Mouse (Mus musculus): ENCODE measurements around the gene Adpgk. TPM values are rescaled to one million over a fixed set of nuclear protein-coding genes. Genes with fewer than 3 reads are reported as not detected.

Gene Adpgk
- polyA plus RNA-seq, 1 experiment from 2014 or later = 43.9 TPM

DNA sequence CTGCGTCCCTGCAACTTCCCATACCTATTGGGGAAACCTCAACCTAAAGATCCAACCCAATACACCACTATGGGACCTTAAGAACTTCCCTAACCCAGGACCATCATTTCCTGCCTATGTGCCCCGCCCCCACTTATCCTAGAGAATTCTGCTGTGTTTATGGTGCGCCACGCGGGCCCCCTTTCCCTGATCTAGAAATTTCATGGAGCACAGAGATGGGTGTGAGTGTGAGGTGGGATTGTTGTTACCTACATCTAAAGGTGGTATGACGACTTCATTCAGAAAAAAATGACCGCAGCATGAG is 8.7 kb upstream of the Adpgk start:
- DNase-seq (ENCODE audit: low spot score) = no peak

DNA sequence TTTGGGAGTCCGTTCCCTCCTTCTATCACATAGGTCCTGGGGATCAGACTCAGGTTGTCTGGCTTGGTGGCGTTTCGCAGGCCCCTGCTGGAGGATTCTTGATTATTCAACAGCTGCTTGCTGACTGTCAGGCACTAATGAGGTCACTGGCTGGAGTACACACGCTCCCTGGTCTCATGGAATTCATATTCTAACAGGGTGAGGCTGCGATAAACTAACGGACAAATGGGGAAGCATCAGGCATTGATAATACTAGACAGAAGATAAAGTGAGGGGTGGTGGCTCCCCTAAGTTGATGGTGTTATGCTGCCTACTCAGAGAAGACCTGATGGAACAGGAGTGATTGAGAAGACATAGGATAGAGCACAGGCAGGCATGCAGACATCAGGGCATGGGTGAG is 5.7 kb upstream of the Adpgk start:
- Histone ChIP-seq H3K27ac (ENCODE audit: low read depth, low read length) (no peak overlapping the region), H3K9me3 (ENCODE audit: control insufficient read depth, low read length) (no peaks in the 10 kb centered on the region), H3K9ac (ENCODE audit: low read depth, low read length) (no peak overlapping the region), H3K27me3 (replicated peaks; ENCODE audit: control insufficient read depth, insufficient read depth, low read length) (no peaks in the 10 kb centered on the region), H3K36me3 (ENCODE audit: control insufficient read depth, insufficient read depth, low read length) (no peaks in the 10 kb centered on the region), H3K4me2 (no peak overlapping the region), H3K4me1 (replicated peaks; ENCODE audit: control insufficient read depth, insufficient read depth, low read length) (peaks cover 34% of the 10 kb centered on the region), H3K4me3 (ENCODE audit: low read depth, low read length) (no peak overlapping the region)
- ATAC-seq (replicated peaks; ENCODE audit: low FRiP score) (peak; percentile 83), DNase-seq (ENCODE audit: low spot score) (no peak)
- WGBS = 46% methylated on average over 6 of the region's 6 CpGs

More for the DNA sequence above, 8.7 kb upstream of the Adpgk start:
- Histone ChIP-seq H3K9ac (ENCODE audit: low read depth, low read length) (no peak overlapping the region), H3K36me3 (ENCODE audit: control insufficient read depth, insufficient read depth, low read length) (no peaks in the 10 kb centered on the region), H3K27me3 (replicated peaks; ENCODE audit: control insufficient read depth, insufficient read depth, low read length) (no peaks in the 10 kb centered on the region), H3K27ac (ENCODE audit: low read depth, low read length) (no peak overlapping the region), H3K4me2 (peak overlapping the region; percentile 37), H3K4me3 (ENCODE audit: low read depth, low read length) (no peak overlapping the region), H3K4me1 (replicated peaks; ENCODE audit: control insufficient read depth, insufficient read depth, low read length) (peaks cover 8% of the 10 kb centered on the region; the same call in 1 of the 2 replicates), H3K9me3 (ENCODE audit: control insufficient read depth, low read length) (no peaks in the 10 kb centered on the region)
- no peak for ATAC-seq (replicated peaks; ENCODE audit: low FRiP score)
- WGBS = 49% methylated on average over 7 of the region's 7 CpGs

DNA sequence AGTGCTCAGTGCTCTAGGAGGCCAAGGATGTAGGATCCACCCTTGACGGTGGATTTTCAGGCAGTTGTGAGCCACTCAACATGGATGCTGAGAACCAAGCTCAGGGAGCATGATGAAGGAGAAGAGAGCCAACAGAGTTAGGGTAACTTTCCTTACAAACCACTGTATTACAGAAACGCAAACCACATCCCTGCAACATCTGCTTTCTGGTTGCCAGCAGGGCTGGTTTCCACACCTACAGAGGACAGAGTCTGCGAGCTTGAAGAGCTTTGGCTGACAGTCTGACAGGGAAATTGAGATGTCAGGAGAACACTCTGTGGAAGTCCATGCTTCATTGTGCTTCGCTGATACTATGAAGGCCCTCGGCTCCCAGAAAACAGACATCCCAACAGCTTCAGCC is 3.3 kb upstream of the Adpgk start:
- Histone ChIP-seq H3K27me3 (replicated peaks; ENCODE audit: control insufficient read depth, insufficient read depth, low read length) (no peaks in the 10 kb centered on the region), H3K4me1 (replicated peaks; ENCODE audit: control insufficient read depth, insufficient read depth, low read length) (peaks cover 40% of the 10 kb centered on the region), H3K36me3 (ENCODE audit: control insufficient read depth, insufficient read depth, low read length) (no peaks in the 10 kb centered on the region), H3K4me3 (ENCODE audit: low read depth, low read length) (no peak overlapping the region), H3K27ac (ENCODE audit: low read depth, low read length) (no peak overlapping the region), H3K9ac (ENCODE audit: low read depth, low read length) (no peak overlapping the region), H3K9me3 (ENCODE audit: control insufficient read depth, low read length) (no peaks in the 10 kb centered on the region), H3K4me2 (no peak overlapping the region)
- no peak for ATAC-seq (replicated peaks; ENCODE audit: low FRiP score)
- 63% methylated on average over 5 of the region's 5 CpGs for WGBS
- no peak for DNase-seq (ENCODE audit: low spot score)

DNA sequence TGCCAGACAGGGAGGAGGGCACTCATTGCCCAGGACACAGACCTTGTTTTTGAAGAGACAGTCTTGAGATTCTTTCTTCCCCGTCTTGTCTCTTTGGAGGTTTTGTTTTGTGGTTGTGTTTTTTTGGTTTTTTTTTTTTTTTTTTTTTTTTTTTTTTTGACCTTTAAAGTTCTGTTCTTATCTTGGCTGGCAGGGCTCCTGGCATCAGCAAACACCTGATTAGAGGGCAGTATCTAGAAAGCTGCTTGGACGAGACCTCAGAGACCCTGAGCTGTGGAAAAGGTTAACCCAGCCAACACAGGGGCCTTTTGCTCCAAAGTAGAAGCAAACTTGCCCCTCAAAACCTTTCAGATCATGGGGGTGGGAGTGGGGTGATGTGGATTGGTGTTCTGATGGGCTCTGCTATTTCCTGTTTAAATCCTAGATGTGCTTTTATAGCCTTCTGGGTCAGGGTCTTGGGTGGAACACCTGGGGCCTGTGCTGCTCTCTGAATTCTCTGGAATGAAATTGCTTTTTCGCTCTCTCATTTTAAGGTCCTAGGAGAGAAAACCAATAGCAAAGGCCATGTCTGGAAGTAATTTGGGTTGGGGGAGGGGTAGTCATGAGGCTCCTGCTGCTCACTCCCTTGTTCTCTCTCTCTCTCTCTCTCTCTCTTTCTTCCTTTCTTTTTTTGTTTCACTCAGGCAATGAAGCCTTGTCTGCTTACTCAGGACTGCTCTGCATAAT is 2.5 kb upstream of the Adpgk start:
- ATAC-seq (replicated peaks; ENCODE audit: low FRiP score) = no peak
- DNase-seq (ENCODE audit: low spot score) = no peak
- peaks cover 41% of the 10 kb centered on the region for H3K4me1 ChIP-seq (replicated peaks; ENCODE audit: control insufficient read depth, insufficient read depth, low read length)
- peak overlapping the region; percentile 41; the same call in 1 of the 2 replicates for H3K27ac ChIP-seq (ENCODE audit: low read depth, low read length)
- H3K27me3 ChIP-seq (replicated peaks; ENCODE audit: control insufficient read depth, insufficient read depth, low read length) = no peaks in the 10 kb centered on the region
- no peaks in the 10 kb centered on the region for H3K9me3 ChIP-seq (ENCODE audit: control insufficient read depth, low read length)
- peak overlapping the region; percentile 35 for H3K4me2 ChIP-seq
- 0 out of 2 replicates have a peak overlapping the region, but pooled peaks have one; percentile 32 for H3K9ac ChIP-seq (ENCODE audit: low read depth, low read length)
- no peaks in the 10 kb centered on the region for H3K36me3 ChIP-seq (ENCODE audit: control insufficient read depth, insufficient read depth, low read length)
- whole genome bisulfite sequencing = 46% methylated on average over 3 of the region's 3 CpGs
- H3K4me3 ChIP-seq (ENCODE audit: low read depth, low read length) = no peak overlapping the region

DNA sequence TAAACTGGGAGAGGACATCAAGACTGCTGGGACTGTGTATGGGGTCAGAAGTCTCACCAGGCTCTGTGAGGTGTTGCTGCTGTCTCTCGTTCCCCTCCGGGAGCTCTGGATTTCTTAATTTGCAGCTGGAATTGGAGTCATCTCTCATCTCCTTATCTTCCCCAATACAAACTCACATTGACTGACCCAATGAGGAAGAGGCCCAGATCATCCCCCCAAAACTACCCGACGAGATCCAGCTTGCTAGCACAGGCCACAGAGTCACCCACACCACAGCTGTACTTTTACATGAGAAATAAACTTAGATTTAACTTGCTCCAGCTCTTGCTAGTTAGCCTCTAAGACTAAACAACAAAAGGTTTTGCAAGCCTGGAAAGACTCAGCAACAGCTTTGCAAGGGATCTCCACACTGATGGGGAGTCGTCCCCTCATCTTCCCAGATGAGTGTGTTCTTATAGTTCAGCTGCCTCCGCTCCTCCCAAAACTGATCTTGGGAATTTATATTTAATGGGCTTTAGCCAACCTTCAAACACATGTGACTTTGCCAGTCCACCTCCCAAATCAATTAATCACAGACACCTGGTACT is 1.7 kb upstream of the Adpgk start:
- DNase-seq (ENCODE audit: low spot score) (no peak), ATAC-seq (replicated peaks; ENCODE audit: low FRiP score) (no peak)
- Histone ChIP-seq H3K9ac (ENCODE audit: low read depth, low read length) (no peak overlapping the region), H3K4me3 (ENCODE audit: low read depth, low read length) (no peak overlapping the region), H3K36me3 (ENCODE audit: control insufficient read depth, insufficient read depth, low read length) (no peaks in the 10 kb centered on the region), H3K4me2 (no peak overlapping the region), H3K27me3 (replicated peaks; ENCODE audit: control insufficient read depth, insufficient read depth, low read length) (no peaks in the 10 kb centered on the region), H3K27ac (ENCODE audit: low read depth, low read length) (no peak overlapping the region), H3K9me3 (ENCODE audit: control insufficient read depth, low read length) (no peaks in the 10 kb centered on the region), H3K4me1 (replicated peaks; ENCODE audit: control insufficient read depth, insufficient read depth, low read length) (peaks cover 41% of the 10 kb centered on the region)
- WGBS = 55% methylated on average over 6 of the region's 6 CpGs

DNA sequence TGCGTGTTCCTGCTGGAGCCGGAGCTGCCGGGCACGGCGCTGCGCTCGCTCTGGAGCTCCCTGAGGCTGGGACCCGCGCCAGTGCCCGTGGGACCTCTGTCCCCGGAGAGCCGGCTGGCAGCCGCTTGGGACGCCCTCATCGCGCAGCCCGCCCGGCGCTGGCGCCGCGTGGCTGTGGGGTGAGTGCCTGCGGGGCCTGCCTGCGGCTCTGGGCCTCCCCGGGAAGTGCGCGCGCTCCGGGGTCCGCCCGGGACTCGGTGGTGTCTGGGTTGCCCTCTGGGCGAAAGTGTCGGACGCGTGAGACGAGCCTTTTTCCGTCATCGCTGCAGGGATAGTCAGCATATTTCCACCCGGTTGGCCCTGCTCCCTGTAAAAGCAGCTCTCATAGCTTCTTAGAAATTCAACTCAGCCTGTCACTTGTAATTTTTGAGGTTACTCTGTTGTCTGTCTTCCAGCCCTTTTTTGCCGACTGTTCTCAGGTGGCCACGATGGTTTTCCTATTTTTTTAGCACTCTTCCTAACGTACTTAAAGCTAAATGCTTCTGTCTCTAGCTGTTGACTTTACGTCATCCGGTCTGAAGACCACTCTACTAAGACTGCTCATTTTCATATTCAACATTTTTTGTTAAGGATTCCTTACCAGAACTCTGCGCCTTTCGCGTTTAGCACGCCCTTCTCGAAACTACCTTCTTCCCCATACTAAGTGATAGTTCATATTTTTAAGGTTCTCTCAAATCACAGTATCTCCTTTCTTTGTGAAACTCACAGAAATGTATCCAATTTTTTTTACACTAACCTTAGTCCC is 532 bp downstream of the Adpgk start:
- Histone ChIP-seq H3K4me3 (ENCODE audit: low read depth, low read length) (peak overlapping the region; percentile 99), H3K36me3 (ENCODE audit: control insufficient read depth, insufficient read depth, low read length) (no peaks in the 10 kb centered on the region), H3K27ac (ENCODE audit: low read depth, low read length) (peak overlapping the region; percentile 92), H3K4me1 (replicated peaks; ENCODE audit: control insufficient read depth, insufficient read depth, low read length) (peaks cover 45% of the 10 kb centered on the region), H3K4me2 (peak overlapping the region; percentile 74), H3K9me3 (ENCODE audit: control insufficient read depth, low read length) (no peaks in the 10 kb centered on the region), H3K27me3 (replicated peaks; ENCODE audit: control insufficient read depth, insufficient read depth, low read length) (no peaks in the 10 kb centered on the region), H3K9ac (ENCODE audit: low read depth, low read length) (peak overlapping the region; percentile 95)
- 1% methylated on average over 46 of the region's 50 CpGs for WGBS
- ATAC-seq (replicated peaks; ENCODE audit: low FRiP score) (peak; percentile 60), DNase-seq (ENCODE audit: low spot score) (no peak)

DNA sequence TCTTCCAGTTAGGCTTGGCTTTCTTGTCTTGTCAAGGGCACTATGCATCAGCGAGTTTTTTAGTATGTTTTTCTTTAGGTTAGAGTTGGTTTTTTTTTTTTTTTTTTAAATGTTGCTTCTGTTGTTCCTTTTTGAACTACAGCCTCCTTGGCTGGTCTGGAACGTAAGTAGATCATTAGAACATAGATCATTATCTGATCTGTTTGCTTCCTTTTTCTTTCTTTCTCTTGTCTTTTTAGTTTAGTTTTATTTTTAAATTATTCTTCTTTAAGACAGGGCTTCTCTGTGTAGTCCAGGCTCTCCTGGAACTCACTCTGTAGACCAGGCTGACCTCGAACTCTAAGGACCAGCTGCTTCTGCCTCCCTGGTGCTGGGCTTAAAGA is 1.1 kb downstream of the Adpgk start:
- peaks cover 45% of the 10 kb centered on the region for H3K4me1 ChIP-seq (replicated peaks; ENCODE audit: control insufficient read depth, insufficient read depth, low read length)
- H3K9ac ChIP-seq (ENCODE audit: low read depth, low read length) = peak overlapping the region; percentile 95
- no peaks in the 10 kb centered on the region; the same call in 1 of the 2 replicates for H3K36me3 ChIP-seq (ENCODE audit: control insufficient read depth, insufficient read depth, low read length)
- H3K4me2 ChIP-seq = peak overlapping the region; percentile 74
- WGBS = 38% methylated on average over 3 of the region's 3 CpGs
- H3K4me3 ChIP-seq (ENCODE audit: low read depth, low read length) = peak overlapping the region; percentile 99
- DNase-seq (ENCODE audit: low spot score) = no peak
- no peak overlapping the region for H3K27ac ChIP-seq (ENCODE audit: low read depth, low read length)
- H3K27me3 ChIP-seq (replicated peaks; ENCODE audit: control insufficient read depth, insufficient read depth, low read length) = no peaks in the 10 kb centered on the region
- ATAC-seq (replicated peaks; ENCODE audit: low FRiP score) = no peak
- no peaks in the 10 kb centered on the region for H3K9me3 ChIP-seq (ENCODE audit: control insufficient read depth, low read length)

DNA sequence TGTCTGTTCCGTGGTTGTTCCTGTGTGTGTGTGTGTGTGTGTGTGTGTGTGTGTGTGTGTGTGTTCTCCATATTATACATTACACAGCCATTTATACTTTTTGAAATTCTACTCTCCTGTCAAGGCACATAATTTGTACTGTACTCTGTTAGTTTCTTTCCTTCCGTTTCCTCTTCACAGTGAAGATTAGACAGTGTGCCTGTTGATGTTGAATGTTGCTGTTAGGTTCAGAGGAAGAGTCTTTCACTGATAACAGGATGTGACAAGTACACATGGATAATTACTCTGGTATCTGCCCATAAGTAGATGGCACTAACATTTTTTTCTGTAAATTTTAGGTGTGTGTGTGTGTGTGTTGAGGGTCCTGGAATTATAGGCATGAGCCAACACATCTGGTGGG is 5.1 kb downstream of the Adpgk start:
- H3K9ac ChIP-seq (ENCODE audit: low read depth, low read length) = no peak overlapping the region
- H3K4me1 ChIP-seq (replicated peaks; ENCODE audit: control insufficient read depth, insufficient read depth, low read length) = peaks cover 18% of the 10 kb centered on the region
- no peak overlapping the region for H3K27ac ChIP-seq (ENCODE audit: low read depth, low read length)
- ATAC-seq (replicated peaks; ENCODE audit: low FRiP score) = no peak
- no peak overlapping the region for H3K4me2 ChIP-seq
- H3K36me3 ChIP-seq (ENCODE audit: control insufficient read depth, insufficient read depth, low read length) = peaks cover under 1% of the 10 kb centered on the region; the same call in 1 of the 2 replicates
- WGBS = 67% methylated on average over 2 of the region's 2 CpGs
- DNase-seq (ENCODE audit: low spot score) = no peak
- H3K27me3 ChIP-seq (replicated peaks; ENCODE audit: control insufficient read depth, insufficient read depth, low read length) = no peaks in the 10 kb centered on the region
- H3K4me3 ChIP-seq (ENCODE audit: low read depth, low read length) = no peak overlapping the region
- H3K9me3 ChIP-seq (ENCODE audit: control insufficient read depth, low read length) = no peaks in the 10 kb centered on the region

Measured in liver, embryonic 11.5 days (tissue).